Mouse (Mus musculus): Measurements from ENCODE around the gene Zfp423. TPM values are rescaled to one million over a fixed set of nuclear protein-coding genes. Genes with fewer than 3 reads are reported as not detected.

The Zfp423 gene
- polyA plus RNA-seq, 1 experiment from 2014 or later: 6.1 TPM

DNA sequence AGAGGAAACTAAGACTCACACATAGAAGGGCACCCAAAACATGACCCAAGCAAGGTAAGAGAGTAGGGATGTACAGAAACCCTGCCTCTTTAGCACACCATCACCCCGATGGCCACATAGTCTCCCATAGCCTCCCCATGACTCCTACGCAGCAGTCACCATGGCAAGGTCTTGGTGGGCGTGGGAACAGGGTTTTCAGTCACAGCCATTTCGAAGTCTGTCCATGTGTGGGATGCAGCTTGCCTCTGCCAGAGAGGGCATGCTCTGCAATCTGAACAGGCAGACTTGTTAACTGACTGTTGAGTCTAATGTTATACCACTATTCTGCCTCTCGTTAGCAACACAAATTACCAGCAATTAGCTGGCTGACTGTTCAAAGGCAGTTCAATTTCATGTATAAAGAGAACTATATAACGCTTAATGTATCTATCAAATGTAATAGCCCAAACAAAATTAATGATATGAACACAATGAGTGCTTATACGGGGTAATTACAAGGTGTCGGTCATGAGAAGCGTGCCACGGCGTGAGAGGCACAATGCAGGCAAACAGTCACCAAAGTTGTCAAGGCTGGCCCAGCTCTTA, 218.4 kb downstream of the Zfp423 start:
- no peaks in the 10 kb centered on the region for H3K27me3 ChIP-seq (ENCODE audit: insufficient read depth, low read length)
- no peaks in the 10 kb centered on the region for H3K36me3 ChIP-seq (ENCODE audit: insufficient read depth, low read length)
- no peaks in the 10 kb centered on the region for H3K9me3 ChIP-seq (replicated peaks; ENCODE audit: low read length)
- H3K9ac ChIP-seq (ENCODE audit: low read depth, low read length): no peak overlapping the region
- DNase-seq (ENCODE audit: low spot score): no peak
- no peak overlapping the region for H3K4me3 ChIP-seq (replicated peaks; ENCODE audit: low read depth, low read length)
- no peak overlapping the region for H3K4me2 ChIP-seq (ENCODE audit: low read length)
- H3K4me1 ChIP-seq (replicated peaks; ENCODE audit: insufficient read depth, low read length): peaks cover 9% of the 10 kb centered on the region; the same call in 1 of the 2 replicates
- H3K27ac ChIP-seq: no peak overlapping the region
- no peak for ATAC-seq (replicated peaks; ENCODE audit: low FRiP score, low read depth)
- 72% methylated on average over 11 of the region's 11 CpGs for WGBS
- no peak for TF ChIP-seq CTCF (IDR thresholded peaks at IDR 0.05; ENCODE audit: low read depth)

DNA sequence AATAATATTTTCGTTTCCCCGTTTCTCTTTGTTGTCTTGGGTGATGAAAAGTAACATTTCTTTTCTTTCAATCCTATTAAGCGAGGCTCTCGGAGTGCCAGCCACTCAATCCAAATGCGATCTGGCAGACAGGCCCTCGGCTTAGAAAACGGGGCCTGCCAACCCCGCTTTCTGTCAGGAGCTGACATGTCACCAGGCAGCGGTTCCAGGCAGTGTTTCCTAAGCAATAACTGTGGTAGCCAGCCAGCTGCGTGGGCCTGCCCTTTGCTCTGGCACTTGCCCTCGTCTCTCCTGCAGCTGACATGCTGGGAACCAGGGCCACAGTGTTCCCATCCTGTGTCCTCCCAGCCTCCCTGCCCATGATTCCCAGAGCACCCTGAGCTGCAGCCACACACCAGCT, 221.5 kb downstream of the Zfp423 start:
- TF ChIP-seq CTCF (IDR thresholded peaks at IDR 0.05; ENCODE audit: low read depth): no peak
- ATAC-seq (replicated peaks; ENCODE audit: low FRiP score, low read depth): no peak
- Histone ChIP-seq H3K4me3 (replicated peaks; ENCODE audit: low read depth, low read length) (no peak overlapping the region), H3K9ac (ENCODE audit: low read depth, low read length) (no peak overlapping the region), H3K4me1 (replicated peaks; ENCODE audit: insufficient read depth, low read length) (no peaks in the 10 kb centered on the region), H3K27me3 (ENCODE audit: insufficient read depth, low read length) (no peaks in the 10 kb centered on the region), H3K4me2 (ENCODE audit: low read length) (no peak overlapping the region), H3K36me3 (ENCODE audit: insufficient read depth, low read length) (no peaks in the 10 kb centered on the region), H3K27ac (no peak overlapping the region), H3K9me3 (replicated peaks; ENCODE audit: low read length) (no peaks in the 10 kb centered on the region)
- DNase-seq (ENCODE audit: low spot score): no peak
- WGBS: 65% methylated on average over 11 of the region's 11 CpGs

DNA sequence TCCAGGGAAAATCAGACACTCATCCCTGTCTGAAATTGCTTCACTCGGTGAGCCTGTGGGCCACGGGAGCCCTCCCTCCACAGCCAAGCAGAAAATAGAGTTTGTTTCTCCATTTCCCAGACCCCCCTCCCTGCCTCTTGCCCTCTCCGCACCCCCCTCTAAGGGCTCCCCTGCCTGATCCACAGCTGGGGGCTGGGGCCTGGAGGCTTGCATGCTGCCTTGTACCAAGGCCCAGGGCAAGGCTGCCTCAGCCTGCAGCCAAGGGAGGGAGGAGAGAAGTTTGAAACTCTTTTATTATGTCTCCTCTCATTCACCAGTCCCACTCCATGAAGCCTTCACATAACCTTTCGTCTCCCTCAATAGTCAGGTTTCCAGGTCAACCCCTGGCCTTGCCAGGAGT, 224.5 kb downstream of the Zfp423 start:
- H3K4me3 ChIP-seq (replicated peaks; ENCODE audit: low read depth, low read length): no peak overlapping the region

DNA sequence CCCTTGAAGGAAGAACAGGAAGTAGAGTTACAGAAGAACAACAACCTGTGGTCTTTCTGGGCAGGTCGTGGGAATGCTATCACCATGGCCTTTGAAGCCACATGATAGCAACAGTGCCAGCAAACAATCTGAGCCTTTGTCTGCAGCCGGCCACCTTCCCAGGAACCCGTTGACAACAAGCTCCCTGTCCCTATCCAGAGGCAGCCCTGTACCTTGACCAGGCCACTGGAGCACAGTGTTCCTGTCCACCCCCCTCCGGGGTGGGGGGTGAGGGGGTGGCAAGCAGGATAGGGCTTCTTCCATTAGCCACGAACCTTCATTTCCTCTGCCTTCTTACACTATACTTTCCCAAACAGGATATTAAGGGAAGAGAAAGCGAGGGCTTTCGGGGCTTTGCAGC, 224.9 kb downstream of the Zfp423 start:
- Histone ChIP-seq H3K27me3 (ENCODE audit: insufficient read depth, low read length) (no peaks in the 10 kb centered on the region), H3K4me2 (ENCODE audit: low read length) (no peak overlapping the region), H3K4me3 (replicated peaks; ENCODE audit: low read depth, low read length) (no peak overlapping the region), H3K27ac (no peak overlapping the region), H3K9ac (ENCODE audit: low read depth, low read length) (no peak overlapping the region), H3K36me3 (ENCODE audit: insufficient read depth, low read length) (no peaks in the 10 kb centered on the region), H3K9me3 (replicated peaks; ENCODE audit: low read length) (no peaks in the 10 kb centered on the region), H3K4me1 (replicated peaks; ENCODE audit: insufficient read depth, low read length) (no peaks in the 10 kb centered on the region)
- DNase-seq (ENCODE audit: low spot score) (no peak), ATAC-seq (replicated peaks; ENCODE audit: low FRiP score, low read depth) (no peak)
- no peak for TF ChIP-seq CTCF (IDR thresholded peaks at IDR 0.05; ENCODE audit: low read depth)
- WGBS: 48% methylated on average over 7 of the region's 7 CpGs

More for the DNA sequence above, 224.5 kb downstream of the Zfp423 start:
- ATAC-seq (replicated peaks; ENCODE audit: low FRiP score, low read depth) (no peak), DNase-seq (ENCODE audit: low spot score) (no peak)
- Histone ChIP-seq H3K36me3 (ENCODE audit: insufficient read depth, low read length) (no peaks in the 10 kb centered on the region), H3K27ac (no peak overlapping the region), H3K4me1 (replicated peaks; ENCODE audit: insufficient read depth, low read length) (no peaks in the 10 kb centered on the region), H3K4me2 (ENCODE audit: low read length) (no peak overlapping the region), H3K9ac (ENCODE audit: low read depth, low read length) (no peak overlapping the region), H3K9me3 (replicated peaks; ENCODE audit: low read length) (no peaks in the 10 kb centered on the region), H3K27me3 (ENCODE audit: insufficient read depth, low read length) (no peaks in the 10 kb centered on the region)
- TF ChIP-seq CTCF (IDR thresholded peaks at IDR 0.05; ENCODE audit: low read depth): no peak
- WGBS: 62% methylated on average over 4 of the region's 4 CpGs

DNA sequence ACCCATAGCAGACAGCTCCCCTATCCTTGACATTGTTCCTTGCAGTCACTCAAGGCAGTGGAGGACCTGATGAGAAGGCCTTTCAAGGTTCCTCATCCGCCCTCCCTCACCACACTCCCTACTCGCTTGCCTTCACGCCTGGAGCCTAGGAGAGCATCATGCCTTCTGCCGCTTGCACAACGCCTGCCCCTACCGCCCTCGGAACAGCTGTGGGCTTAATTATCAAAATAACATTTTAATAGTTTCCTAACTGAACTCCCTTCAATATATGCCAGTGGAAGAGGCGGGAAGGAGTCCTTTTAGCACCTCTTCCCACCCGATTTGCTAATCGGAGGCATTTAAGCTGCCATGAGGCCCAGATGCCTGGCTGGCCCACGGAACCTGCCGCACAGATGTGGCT, 228.3 kb downstream of the Zfp423 start:
- Histone ChIP-seq H3K27ac (no peak overlapping the region), H3K27me3 (ENCODE audit: insufficient read depth, low read length) (no peaks in the 10 kb centered on the region), H3K4me2 (ENCODE audit: low read length) (no peak overlapping the region), H3K4me3 (replicated peaks; ENCODE audit: low read depth, low read length) (no peak overlapping the region), H3K36me3 (ENCODE audit: insufficient read depth, low read length) (no peaks in the 10 kb centered on the region), H3K4me1 (replicated peaks; ENCODE audit: insufficient read depth, low read length) (no peaks in the 10 kb centered on the region), H3K9me3 (replicated peaks; ENCODE audit: low read length) (no peaks in the 10 kb centered on the region), H3K9ac (ENCODE audit: low read depth, low read length) (no peak overlapping the region)
- no peak for TF ChIP-seq CTCF (IDR thresholded peaks at IDR 0.05; ENCODE audit: low read depth)
- ATAC-seq (replicated peaks; ENCODE audit: low FRiP score, low read depth): no peak
- no peak for DNase-seq (ENCODE audit: low spot score)
- 89% methylated on average over 12 of the region's 12 CpGs for WGBS

DNA sequence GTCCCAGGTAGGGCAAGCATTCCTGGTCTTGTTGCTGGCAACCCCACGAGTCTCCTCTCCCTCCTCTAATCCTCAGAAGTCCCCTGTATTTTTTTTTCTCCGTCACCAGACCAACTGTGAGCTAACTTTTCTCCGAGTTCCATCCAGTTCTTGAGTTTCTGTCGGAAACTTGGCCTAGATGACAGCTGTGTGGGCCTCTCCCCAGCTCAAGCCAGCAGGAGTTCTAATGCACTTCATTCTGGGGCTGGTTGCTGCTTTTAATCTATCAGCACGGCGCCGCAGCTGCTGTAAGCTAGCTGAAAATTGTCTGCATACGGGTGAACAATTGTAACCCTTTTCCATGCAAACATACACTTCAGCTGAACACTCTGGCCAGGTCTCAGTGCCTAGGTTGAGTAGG, 236.4 kb downstream of the Zfp423 start:
- WGBS: 69% methylated on average over 8 of the region's 8 CpGs
- Histone ChIP-seq H3K27ac (no peak overlapping the region), H3K4me1 (replicated peaks; ENCODE audit: insufficient read depth, low read length) (0 out of 2 replicates have a peak, but pooled peaks cover 3% of the 10 kb centered on the region), H3K27me3 (ENCODE audit: insufficient read depth, low read length) (no peaks in the 10 kb centered on the region), H3K9me3 (replicated peaks; ENCODE audit: low read length) (no peaks in the 10 kb centered on the region), H3K9ac (ENCODE audit: low read depth, low read length) (no peak overlapping the region), H3K36me3 (ENCODE audit: insufficient read depth, low read length) (no peaks in the 10 kb centered on the region), H3K4me2 (ENCODE audit: low read length) (no peak overlapping the region), H3K4me3 (replicated peaks; ENCODE audit: low read depth, low read length) (no peak overlapping the region)
- ATAC-seq (replicated peaks; ENCODE audit: low FRiP score, low read depth) (no peak), DNase-seq (ENCODE audit: low spot score) (no peak)
- TF ChIP-seq CTCF (IDR thresholded peaks at IDR 0.05; ENCODE audit: low read depth): no peak

Data from kidney, postnatal 0 days (tissue).